Mouse (Mus musculus) 3134 (cell line): ENCODE results near the gene Sh2b2.
"Not testable (repeated sequence)": the region's sequence is repeated elsewhere in the genome, so short reads cannot be mapped to it uniquely, and the experiment has no call there.

ENCODE experiments used
- DNase-seq: peaks from one replicate; pipeline ENCODE4 v3.0.0-alpha.2; 2011; ENCODE audit warnings: low spot score; ENCODE audit not compliant: insufficient read length; ENCODE audit errors: extremely low read depth

The Sh2b2 gene

DNA sequence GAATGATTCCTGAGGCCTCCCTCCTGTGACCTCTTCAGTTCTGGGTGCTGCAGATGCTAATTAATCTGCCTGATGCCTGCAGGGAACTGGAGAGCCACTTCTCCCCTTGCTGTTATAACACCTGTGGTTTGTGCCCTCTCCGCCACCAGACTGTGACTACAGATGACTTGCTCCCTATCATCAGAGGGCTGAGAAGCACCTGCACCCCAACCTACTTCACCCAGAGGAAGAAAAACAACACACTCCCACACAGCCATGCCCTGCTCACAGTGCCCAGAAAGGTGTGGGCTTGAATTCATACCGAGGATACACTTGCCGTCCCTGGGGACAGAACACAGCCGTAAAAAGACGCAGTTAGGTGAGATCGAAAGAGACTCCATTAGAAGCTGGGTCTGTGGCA lies 5.2 kb downstream of the Sh2b2 start:
- DNase-seq: no peak

DNA sequence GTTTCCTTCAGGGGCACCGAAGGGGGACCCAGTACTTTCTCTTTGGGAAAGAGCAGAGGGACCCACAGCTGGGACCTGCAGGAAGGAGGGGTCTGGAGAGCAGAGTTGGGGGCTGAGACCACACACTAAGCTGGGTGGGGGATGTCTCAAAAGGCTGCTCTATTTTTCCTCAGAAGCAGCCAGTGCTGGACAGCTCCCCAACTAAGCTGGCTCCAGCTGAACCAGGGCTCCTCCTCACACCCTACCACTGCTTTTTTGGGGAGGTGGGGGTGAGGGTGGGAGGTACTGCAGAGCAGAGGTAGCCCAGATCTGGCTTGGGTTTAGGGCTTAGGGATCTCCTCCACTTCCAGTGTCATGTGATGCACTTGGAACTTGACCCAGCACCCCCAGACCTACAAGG lies 6.0 kb downstream of the Sh2b2 start:
- DNase-seq: no peak

DNA sequence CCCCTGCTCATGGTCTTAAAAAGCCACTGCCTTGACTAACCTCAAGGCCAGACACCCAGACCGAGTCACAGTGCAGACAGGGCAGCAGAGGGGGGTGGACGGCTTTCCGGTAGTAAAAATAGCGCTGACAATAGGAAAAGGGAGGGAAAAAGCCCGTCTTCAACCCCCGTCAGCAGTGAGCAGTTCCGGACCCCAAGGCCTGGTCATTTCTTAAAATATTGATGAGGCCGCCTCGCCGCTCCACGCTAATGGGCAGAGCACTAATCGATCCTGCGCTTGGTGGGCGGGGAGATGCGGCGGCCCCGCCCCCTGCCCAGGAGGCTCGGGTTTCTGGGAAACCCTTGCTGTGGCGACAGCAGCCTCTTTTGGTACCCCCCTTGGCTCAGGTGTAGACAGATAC lies 8.7 kb downstream of the Sh2b2 start:
- DNase-seq: no peak

DNA sequence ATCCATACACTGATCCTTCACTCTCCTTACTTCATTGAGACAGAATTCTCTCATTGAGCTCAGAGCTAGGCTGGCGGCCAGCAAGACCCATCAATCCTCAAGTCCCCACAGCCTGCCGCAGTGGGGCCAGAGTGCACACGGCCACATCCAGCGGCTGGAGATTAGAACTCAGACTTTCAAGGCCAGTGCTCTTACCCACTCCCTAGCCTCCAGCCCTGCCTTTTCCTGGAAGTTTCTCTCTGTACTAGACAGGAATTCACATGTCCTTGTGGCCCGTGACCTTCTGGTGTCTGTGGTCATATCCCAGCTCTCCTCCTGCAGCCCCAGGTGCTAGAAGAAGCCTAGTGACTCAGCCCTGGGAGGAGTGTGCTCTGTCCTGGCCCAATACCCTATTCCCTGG lies 9.7 kb downstream of the Sh2b2 start:
- DNase-seq: no peak

DNA sequence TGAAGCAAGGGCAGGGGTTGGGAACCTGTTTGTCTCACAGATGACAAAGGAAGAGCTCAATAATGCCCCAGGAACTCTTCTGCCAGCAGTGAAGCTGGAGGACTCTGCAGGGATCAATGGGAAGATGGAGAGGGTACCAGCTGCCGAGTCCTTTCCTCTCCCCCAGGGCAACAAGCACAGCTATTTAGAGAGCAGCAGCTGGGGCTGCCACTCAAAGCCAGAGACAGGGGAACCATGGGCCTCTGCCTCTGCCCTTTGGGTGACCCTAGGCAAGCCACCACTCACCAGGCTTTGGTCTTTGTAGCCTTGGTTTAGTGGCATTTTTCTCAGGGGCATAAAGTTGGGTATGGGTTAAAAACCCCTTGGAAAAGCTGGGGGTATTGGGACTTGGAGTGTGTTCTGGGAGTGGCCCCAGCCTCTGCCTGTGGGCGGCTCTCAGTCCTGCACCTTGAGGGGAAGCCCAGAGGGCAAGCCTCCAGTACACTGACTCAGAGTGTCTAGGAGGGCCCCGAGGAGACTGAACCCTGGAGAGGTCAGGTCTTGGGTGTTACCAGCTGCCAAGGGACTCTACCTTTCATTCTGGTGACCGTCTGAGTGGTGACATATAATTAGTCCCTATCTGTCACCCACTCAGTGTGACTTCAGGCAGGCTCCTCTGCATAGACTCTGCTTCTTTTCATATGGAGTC lies 15.9 kb downstream of the Sh2b2 start:
- DNase-seq: no peak

DNA sequence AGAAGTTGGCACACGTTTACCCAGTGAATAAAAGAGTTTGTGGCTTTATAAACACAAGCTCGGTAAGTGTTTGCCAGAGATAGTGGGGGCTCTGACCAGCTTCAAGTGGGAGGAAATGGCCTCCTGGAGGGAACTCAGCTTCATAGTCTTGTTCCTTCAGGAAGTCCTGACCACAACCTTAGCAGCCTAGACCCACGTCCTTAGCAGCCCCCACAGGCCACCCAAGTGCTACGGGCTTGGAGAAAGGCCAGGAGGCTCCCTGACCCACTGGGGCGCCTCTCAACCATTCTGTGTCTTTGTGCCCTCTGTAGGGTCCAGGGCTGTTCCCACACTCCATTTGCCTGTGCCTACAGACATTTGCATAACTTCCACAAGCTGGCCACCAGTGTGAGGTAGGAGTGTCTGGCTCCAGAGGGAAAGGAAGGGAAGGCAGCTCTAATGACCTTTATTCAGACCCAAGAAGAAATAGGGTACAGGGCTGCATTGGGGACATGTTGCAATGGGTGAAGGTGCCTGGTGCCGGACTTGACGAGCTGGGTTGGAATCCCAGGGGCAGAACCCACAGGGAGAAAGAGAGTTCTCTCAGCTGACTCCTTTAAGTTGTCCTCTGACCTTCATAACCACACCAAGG lies 20.0 kb downstream of the Sh2b2 start:
- DNase-seq: no peak

DNA sequence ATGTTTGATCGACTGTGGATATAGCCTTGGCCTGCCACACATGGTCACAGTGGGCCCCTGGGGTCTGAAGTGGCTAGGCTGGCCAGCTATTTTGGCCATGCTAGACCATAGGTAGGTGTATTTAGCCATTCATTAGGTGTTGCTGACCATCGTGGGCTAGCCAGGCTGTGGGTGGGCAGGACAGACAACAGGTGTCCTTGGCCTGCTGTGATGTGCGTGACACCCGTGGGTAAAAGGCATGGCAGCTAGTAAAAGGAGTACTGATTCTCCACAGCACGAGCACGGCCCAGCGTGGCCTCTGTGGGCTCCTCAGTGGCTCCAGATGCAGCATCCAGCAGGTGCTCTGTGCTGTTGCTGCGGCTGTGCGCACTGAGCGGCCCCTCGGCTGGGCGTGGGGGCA lies 27.8 kb downstream of the Sh2b2 start:
- no peak for DNase-seq

DNA sequence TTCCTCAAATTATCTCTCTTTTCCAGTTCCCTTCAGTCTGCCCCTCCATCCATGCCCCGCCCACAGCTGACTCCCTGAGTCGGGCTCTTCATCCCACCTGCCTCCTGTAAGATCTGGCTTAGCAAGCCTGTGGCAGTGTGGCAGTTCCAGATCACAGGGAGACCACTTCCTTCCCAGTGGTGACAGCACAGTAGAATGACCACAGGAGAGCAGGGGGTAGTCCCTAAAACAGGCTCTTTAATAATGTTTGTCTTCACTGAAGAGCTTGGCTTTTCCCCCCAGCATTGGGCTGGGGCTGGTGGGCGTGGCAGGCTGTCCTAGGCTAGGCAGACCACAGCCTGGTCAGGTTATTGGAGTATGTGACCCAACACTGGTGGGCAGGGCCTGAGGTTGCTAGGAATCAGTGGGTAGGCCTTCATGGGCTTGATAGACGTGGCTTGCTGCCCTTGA lies 28.4 kb downstream of the Sh2b2 start:
- no peak for DNase-seq

DNA sequence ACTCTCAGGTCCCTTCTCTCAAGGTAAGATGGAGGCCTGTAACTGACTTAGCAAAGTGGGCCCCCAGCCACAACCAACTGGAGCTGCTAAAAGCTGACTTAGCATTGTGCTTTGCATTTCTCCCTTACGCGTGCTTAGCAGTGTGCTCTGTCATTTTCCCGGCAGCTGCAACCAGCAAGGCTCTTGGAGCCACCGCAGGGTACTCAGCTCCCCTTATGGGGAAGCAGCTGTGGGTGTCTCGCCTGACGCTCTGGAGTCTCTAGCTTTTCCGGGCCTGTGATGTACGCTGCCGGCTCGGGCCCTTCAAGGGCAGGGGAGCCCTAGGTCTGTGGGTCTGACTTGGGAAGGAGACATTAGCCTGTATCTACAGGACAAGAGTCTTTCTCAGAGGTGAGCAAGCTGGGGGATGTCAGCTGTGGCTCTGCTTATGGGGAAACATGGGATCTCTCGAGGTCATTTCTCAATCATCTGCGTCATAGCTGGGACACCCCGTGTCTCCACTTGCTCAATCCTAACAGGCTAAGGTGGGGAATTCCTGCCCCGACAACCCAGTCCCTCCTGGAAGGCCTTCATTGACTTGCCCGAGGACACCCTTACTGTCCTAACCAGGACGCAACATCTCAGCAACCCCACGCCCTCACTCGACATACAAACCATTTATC lies 29.2 kb downstream of the Sh2b2 start:
- DNase-seq: no peak

DNA sequence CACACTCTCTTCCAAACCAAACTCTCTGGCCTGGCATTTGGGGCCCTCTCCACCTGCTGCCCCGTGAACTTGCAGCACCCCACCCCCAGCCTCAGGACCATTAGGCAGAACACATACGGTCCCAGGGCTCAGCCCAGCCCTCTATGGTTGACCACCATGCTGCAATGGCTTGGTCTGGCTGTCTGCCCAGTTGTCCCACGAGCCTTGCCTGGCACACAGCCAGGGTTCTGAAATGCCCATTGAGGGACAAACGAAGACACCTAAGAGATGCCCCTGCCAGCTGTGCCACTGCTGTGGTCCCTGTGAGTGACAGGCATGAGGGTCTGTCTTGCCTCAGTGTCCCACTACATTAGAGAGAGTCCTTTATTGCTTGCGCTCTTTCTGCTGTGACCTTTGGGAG lies 30.4 kb downstream of the Sh2b2 start:
- DNase-seq: peak; percentile 56

DNA sequence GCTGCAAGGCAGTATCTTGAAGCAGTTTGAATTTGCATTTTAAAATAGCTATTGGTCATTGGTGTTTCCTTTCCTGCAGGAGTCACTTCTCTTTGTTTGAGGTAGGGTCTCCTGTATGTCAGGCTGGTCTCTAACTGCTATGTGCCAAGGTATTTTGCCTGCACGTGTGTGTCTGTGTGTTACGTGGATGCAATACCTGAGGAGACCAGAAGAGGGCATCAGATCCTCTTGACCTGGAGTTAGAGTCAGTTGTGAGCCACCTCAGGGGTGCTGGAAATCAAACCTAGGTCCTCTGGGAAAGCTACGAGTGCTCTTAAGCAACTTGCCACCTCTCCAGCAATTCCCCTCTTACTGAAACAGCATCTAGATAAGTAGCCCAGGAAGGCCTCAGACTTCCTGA lies 31.1 kb downstream of the Sh2b2 start:
- DNase-seq: no peak

DNA sequence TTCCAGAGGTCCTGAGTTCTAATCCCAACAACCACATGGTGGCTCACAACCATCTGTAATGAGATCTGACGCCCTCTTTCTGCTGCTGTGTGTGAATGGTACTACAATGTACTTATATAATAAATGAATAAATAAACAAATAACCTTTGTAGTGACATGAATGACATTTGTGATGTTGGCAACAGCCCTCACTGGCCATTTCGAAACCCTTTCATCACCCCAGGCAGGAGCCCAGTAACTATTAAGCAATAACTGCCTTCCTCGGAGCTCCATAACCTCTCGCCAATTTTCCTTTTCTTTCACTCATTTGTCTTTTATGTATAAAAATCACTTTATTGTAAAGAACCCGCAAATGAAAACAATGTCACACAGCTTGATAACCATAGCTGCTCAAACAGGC lies 32.6 kb downstream of the Sh2b2 start:
- DNase-seq: no peak

DNA sequence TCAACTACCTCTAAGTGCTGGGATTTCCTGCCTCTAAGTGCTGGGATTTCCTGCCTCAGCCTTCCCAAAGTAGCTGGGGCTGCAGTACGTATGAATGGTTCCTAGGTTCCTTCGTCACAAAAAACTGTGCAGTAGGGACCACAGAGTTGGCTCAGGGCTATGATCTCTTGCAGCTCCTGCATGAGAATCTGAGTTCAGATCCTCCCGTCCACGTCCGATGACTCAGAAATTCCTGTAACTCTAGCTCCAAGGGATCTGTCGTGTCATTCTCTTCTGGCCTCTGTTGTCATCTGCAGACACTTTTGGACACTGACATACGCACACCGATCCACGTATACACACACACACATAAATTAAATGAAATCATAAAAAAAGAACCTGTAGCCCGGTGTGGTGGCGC lies 33.6 kb downstream of the Sh2b2 start:
- no peak for DNase-seq

DNA sequence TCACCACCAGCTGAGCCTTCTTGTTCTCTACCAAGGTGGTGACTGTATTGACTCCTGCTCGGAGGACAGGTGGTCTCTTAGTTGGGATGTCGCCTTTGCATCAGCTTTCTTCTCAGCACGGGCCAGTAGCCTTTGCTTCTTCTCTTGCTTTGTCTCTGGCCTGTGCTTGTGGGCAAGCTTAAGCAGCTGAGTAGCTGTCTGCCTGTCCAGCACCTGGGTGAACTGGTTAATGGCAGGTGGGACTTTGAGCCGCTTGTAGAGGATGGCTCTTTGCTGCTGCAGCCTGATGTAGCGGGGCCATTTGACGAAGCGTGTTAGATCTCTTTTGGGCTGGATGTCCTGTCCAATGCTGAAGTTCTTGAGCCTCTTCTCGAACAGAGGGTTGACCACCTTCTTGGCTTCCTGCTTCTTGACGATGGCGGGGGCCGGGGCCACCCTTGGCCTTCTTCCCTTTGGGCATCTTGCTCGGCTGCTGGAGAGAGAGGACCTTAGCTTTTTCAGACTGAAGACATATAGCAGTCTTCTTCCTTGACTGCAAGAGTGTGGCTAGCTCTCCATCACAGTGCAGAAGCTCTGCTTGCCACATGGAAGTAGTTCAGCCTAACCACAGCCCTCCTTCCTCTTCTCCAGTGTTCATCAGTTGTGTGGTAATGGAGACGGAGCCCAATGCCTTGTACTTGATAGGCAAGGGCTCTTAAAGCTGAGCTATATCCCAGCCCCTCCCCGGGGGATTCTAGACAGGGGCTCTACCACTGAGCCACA lies 34.8 kb downstream of the Sh2b2 start:
- not testable (repeated sequence) for DNase-seq

DNA sequence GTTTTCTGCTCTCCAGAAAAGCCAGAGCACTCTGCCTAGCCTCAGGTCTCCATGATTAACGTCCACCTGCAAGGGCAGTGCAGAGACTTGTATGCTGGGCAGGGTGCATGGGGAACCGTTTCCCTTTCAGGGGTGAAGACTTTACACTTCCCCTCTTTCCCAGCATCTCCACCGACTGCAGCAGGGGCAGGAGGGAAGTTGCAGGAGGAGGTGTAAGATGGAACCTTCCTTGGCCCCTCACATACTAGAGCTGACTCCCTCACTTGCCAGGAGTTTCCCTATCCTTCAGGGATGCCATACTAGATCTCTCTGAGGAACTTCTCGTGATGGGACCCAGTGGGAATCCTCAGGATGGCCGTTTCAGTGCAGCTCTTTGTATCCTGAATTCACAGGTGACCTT lies 35.8 kb downstream of the Sh2b2 start:
- DNase-seq: no peak

DNA sequence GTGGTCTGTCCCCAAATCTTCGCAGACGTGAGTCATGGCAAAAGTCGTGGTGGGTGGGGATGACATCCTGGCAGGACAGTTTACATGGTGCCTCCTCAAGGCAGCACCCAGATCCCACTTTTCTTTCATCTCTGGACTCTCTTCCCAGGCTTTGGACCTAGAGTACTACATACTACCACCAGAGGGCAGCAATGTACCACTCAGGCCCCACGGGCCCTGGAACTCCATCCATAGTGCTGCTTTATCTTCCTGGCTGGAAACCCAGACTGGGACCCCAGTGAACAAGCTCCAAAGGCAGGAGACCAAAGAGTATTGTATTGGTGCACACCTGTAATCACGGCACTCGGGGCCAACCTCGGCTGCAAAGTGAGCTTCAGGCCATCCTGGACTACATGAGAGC lies 44.5 kb downstream of the Sh2b2 start:
- no peak for DNase-seq

DNA sequence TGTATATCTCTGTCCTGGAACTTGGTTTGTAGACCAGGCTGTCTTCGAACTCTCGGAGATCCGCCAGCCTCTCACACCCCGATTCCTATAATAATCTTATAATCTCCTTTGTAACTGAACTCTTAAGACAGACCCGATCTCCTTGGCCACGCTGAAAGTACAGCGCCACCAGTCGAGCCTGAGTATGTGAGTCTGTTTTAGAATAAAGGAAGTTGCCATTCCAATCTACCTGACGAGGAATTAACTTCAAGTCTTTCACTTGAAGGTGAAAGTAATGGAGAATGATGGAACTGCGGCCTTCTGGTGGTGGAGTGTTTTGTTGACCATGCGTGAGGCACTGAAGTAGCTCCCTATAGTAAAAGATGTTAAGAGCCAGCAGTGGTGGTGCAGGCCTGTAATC lies 46.8 kb downstream of the Sh2b2 start:
- DNase-seq: no peak

DNA sequence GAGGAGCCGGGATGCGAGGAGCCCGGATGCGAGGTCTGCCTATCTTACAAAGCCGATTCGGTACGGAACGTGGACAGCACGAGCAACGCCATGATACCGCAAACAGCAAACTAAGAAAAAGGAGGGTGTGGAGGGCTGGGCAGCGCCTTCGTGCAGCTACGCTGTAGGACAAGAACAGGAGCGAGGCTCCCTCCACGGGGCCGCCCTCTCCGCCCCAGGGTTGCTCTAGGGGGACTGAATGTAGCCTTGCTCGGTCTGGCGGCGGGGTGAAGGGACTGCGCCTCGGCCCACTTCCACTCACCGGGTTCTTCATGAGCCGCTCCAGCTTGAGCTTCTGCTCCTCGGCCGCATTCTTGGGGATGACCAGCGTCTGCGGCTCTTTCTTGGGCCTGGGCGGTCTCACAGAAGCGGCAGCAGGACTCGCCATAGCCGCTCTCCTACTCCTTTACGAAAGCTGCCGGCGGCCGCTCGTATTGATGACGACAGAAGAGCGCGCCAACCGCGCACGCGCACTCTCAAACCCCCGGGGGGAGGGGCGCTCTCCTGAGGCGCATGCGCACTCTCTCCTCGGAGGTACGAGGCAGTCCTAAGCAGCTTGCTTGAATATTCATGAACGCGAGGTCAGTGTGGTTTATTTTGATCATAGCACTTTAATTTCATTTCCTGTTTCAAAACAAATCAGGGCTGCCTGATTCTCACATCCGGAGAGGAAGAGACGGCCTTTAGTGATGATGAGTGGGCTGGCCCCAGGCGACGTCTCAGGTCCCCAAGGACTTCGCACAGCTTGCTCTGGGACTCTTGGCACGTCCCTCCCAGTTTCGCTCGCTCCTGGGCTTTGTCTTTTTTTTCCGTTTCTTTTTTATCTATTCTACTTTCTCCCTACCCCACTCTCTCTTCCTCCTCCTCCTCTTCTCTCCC lies 47.6 kb downstream of the Sh2b2 start, which contains the start of gene Prkrip1:
Prkrip1 (minus strand) TSS at position 490 of the 918 bp plus-strand sequence.
- DNase-seq: peak; percentile 98

DNA sequence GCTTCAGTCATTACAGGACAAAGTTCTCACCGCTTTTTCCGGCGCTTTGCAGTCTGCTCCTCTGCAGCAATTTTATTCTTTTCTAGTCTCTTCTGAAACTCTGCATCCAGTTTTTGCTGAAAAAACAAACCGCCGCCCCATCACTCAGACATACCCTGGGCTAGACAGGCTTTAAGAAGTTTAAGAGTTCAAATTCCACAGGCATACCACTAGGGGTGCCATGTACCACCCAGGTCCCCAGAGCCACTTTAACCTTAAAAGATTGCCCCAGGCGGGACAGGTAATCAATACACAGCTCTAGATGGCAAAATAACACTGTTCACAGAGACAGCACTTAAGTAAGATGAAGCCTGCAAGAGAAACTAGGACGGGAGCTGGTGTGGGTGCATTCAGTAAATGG lies 54.5 kb downstream of the Sh2b2 start:
- DNase-seq: no peak

DNA sequence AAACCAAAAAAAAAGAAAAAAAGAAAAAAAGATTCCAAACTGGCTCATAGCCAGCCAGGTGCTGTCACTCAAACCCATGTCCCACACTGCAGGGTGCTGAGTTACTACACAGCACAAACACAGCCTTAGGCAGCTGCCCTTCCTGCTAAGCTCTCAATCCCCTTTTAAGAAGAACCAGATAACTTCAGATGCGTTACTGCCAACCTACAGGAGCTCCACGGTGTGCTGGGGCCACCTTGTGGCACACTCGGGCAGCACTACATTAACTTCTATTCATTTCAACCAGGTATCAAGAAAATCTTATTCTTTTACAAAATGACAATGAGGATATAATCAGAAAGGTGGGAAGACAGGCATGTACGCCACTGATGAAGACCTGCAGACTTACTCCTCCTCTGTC lies 59.6 kb downstream of the Sh2b2 start:
- peak; percentile 25 for DNase-seq
